Mouse (Mus musculus) olfactory bulb, adult 2 months (tissue): ENCODE results near the gene Dhodh.

Experiments used
- CTCF ChIP-seq: fragments of 200-500 bp; IDR thresholded peaks from 2 replicates; pipeline ENCODE4 v1.5.1; 2012; ENCODE audit warnings: low read depth, mild to moderate bottlenecking, low read length, moderate library complexity; ENCODE audit not compliant: insufficient read depth
- POLR2A ChIP-seq: fragments of 200-500 bp; IDR thresholded peaks from 2 replicates; pipeline ENCODE4 v1.6.1; 2012; ENCODE audit warnings: mild to moderate bottlenecking, low read depth, low read length, moderate library complexity; ENCODE audit not compliant: insufficient read depth

DNA sequence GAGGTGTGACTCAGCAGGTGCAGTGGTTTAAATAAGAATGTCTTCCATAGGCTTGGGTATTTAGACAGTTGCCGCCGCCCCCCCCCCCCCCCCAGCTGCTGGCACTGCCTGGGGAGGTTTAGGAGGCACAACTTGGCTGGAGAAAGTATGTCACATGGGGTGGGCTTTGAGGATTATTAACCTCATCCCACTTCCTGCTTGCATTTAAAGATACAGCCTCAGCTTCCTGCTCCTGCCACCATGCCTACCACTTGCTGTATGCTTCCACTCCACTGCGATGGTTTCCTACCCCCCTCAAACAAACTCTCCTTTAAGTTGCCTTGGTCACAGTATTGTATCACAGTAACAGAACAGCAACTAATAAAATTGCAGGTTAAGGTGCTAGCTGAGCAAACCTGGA is 64.4 kb downstream of the Dhodh start:
- TF ChIP-seq CTCF (no peak), POLR2A (no peak)
